ENCODE assay signal across 7 mouse cellular contexts in genomic region chr10:75517758-75518143, GRCm38 (mm10). TPM values are rescaled to one million over a fixed set of nuclear protein-coding genes. Genes with fewer than 3 reads are reported as not detected.
DNase-seq lines count a peak whose midpoint lies in the region; ATAC-seq and TF ChIP-seq lines count a peak whose summit lies in the region.

Gucd1 (minus strand) TSS chr10:75517972.

- H3K27ac ChIP-seq in embryonic facial prominence, embryonic 10.5 days (replicated peaks): peak within 1 kb of the TSS; percentile 93
- H3K27ac ChIP-seq in intestine, postnatal 0 days (ENCODE audit: low read depth, low read length): peak within 1 kb of the TSS; percentile 99
- peak within 1 kb of the TSS; percentile 95 for H3K27ac ChIP-seq in midbrain, embryonic 12.5 days (replicated peaks)
- peak within 1 kb of the TSS; percentile 100 for H3K27ac ChIP-seq in small intestine, adult 2 months (ENCODE audit: insufficient read depth, low read depth, low read length)

- peak; percentile 98 for DNase-seq in adrenal gland, postnatal 10 days
- peak; percentile 97 for DNase-seq in embryonic facial prominence, embryonic 10.5 days (ENCODE audit: low spot score)
- peak; percentile 77 for DNase-seq in gonadal fat pad, adult 2 months (ENCODE audit: low read depth)
- peak; percentile 98 for DNase-seq in left cerebral cortex, postnatal 4 days

- peak within 1 kb of the TSS; percentile 92 for H3K9ac ChIP-seq in intestine, postnatal 0 days (ENCODE audit: low read depth, low read length)
- peak within 1 kb of the TSS; percentile 92 for H3K9ac ChIP-seq in midbrain, embryonic 12.5 days (replicated peaks)

- 0% methylated on average over 20 of the region's 20 CpGs for WGBS in embryonic facial prominence, embryonic 10.5 days
- under 1% methylated on average over 20 of the region's 20 CpGs for WGBS in intestine, postnatal 0 days
- WGBS in midbrain, embryonic 12.5 days: under 1% methylated on average over 20 of the region's 20 CpGs
- WGBS in small intestine, adult 2 months: under 1% methylated on average over 20 of the region's 20 CpGs

- H3K4me3 ChIP-seq in embryonic facial prominence, embryonic 10.5 days: peak within 1 kb of the TSS; percentile 81
- peak within 1 kb of the TSS; percentile 77 for H3K4me3 ChIP-seq in intestine, postnatal 0 days (ENCODE audit: low read depth, low read length)
- peak within 1 kb of the TSS; percentile 89 for H3K4me3 ChIP-seq in midbrain, embryonic 12.5 days
- peak within 1 kb of the TSS; percentile 90 for H3K4me3 ChIP-seq in small intestine, adult 2 months (ENCODE audit: low read depth, low read length)

- H3K4me1 ChIP-seq in embryonic facial prominence, embryonic 10.5 days: peaks cover 37% of the 10 kb centered on the region
- H3K4me1 ChIP-seq in intestine, postnatal 0 days (replicated peaks; ENCODE audit: control insufficient read depth, insufficient read depth, low read length): peaks cover 11% of the 10 kb centered on the region; the same call in 1 of the 2 replicates
- H3K4me1 ChIP-seq in midbrain, embryonic 12.5 days: peaks cover 26% of the 10 kb centered on the region
- H3K4me1 ChIP-seq in small intestine, adult 2 months (ENCODE audit: control insufficient read depth, insufficient read depth, insufficient read length, low read length): peaks cover 9% of the 10 kb centered on the region

- TF ChIP-seq CTCF in intestine, postnatal 0 days (IDR thresholded peaks at IDR 0.05; ENCODE audit: low read depth): no peak
- peak; percentile 8; the same call in 1 of the 2 replicates for TF ChIP-seq CTCF in small intestine, adult 2 months (IDR thresholded peaks at IDR 0.05; ENCODE audit: extremely low read depth, insufficient read length, insufficient replicate concordance, low read depth, low read length)

- intact Hi-C loops in left cerebral cortex, postnatal 4 days (cut with DNase I): no loop called here

- peak; percentile 79 for ATAC-seq in intestine, postnatal 0 days
- peak; percentile 90 for ATAC-seq in midbrain, embryonic 12.5 days (ENCODE audit: low FRiP score, low read depth)

- H3K36me3 ChIP-seq in embryonic facial prominence, embryonic 10.5 days (replicated peaks): peaks cover 40% of the 10 kb centered on the region
- peaks cover 21% of the 10 kb centered on the region; the same call in 1 of the 2 replicates for H3K36me3 ChIP-seq in intestine, postnatal 0 days (ENCODE audit: control insufficient read depth, insufficient read depth)
- H3K36me3 ChIP-seq in midbrain, embryonic 12.5 days: peaks cover 31% of the 10 kb centered on the region
- peaks cover 18% of the 10 kb centered on the region for H3K36me3 ChIP-seq in small intestine, adult 2 months (ENCODE audit: control insufficient read depth, insufficient read depth, low read length)

- peak within 1 kb of the TSS; percentile 82 for H3K4me2 ChIP-seq in intestine, postnatal 0 days (replicated peaks; ENCODE audit: low read depth)
- H3K4me2 ChIP-seq in midbrain, embryonic 12.5 days (replicated peaks): peak within 1 kb of the TSS; percentile 89

- peak; percentile 70; the same call in 1 of the 2 replicates for TF ChIP-seq POLR2A in small intestine, adult 2 months (IDR thresholded peaks at IDR 0.05; ENCODE audit: low read depth, low read length)

- H3K27me3 ChIP-seq in embryonic facial prominence, embryonic 10.5 days (replicated peaks; ENCODE audit: low read depth, poor library complexity, severe bottlenecking): no peaks in the 10 kb centered on the region
- H3K27me3 ChIP-seq in intestine, postnatal 0 days (replicated peaks; ENCODE audit: control insufficient read depth, insufficient read depth, low read length): no peaks in the 10 kb centered on the region
- no peaks in the 10 kb centered on the region for H3K27me3 ChIP-seq in midbrain, embryonic 12.5 days
- no peaks in the 10 kb centered on the region for H3K27me3 ChIP-seq in small intestine, adult 2 months (ENCODE audit: control insufficient read depth, insufficient read depth, low read length)

- no peaks in the 10 kb centered on the region for H3K9me3 ChIP-seq in embryonic facial prominence, embryonic 10.5 days
- H3K9me3 ChIP-seq in intestine, postnatal 0 days (ENCODE audit: control insufficient read depth): no peaks in the 10 kb centered on the region
- no peaks in the 10 kb centered on the region for H3K9me3 ChIP-seq in midbrain, embryonic 12.5 days

RNA-seq across cellular contexts. Expression of gene Gucd1, which starts in this region (rescaled TPM):
- 10 to 100 TPM; 51.3 to 57.3 TPM for total RNA-seq in adrenal gland, postnatal 10 days (2021)
- 30.0 and 31.9 TPM in 2 replicates for polyA plus RNA-seq in embryonic facial prominence, embryonic 10.5 days (2016; fragmentation: Nextera tagmentation; extraction: Ambion mirVana)
- 47.6 and 51.9 TPM in 2 replicates for polyA plus RNA-seq in gonadal fat pad, adult 2 months (2012; rRNA removed)
- polyA plus RNA-seq in intestine, postnatal 0 days (2015; fragmentation: Nextera tagmentation; extraction: Ambion mirVana): 80.9 and 84.6 TPM in 2 replicates
- total RNA-seq in left cerebral cortex, postnatal 4 days (2021): 10 to 100 TPM; 21.5 to 23.8 TPM
- polyA plus RNA-seq in midbrain, embryonic 12.5 days (2016; fragmentation: Nextera tagmentation; extraction: Ambion mirVana): 28.0 and 29.3 TPM in 2 replicates
- 111 and 261 TPM in 2 replicates for polyA plus RNA-seq in small intestine, adult 2 months (2012; rRNA removed)

Comparison
In these comparisons a context has a peak if more than half of its experiments do, and no peak if none do; other contexts are left out.
1. Peak in every context shown above with its lines: DNase-seq, ATAC-seq, H3K4me3 ChIP-seq and H3K27ac ChIP-seq.